Mouse (Mus musculus) heart, postnatal 25 days (tissue): ENCODE data around the gene Nrp1. TPM values are rescaled to one million over a fixed set of nuclear protein-coding genes. Genes with fewer than 3 reads are reported as not detected.

ENCODE experiments used
- DNase-seq: peaks from one replicate; pipeline ENCODE4 v3.0.0; 2022; ENCODE audit warnings: low spot score
- intact Hi-C: fragments of 180-260 bp; cut with DNase I; formaldehyde crosslinking; loops from one replicate; pipeline ENCODE4 v1.15.1; 2025
- total RNA-seq, 2 experiments: library from RNA; stranded (reverse); gene quantifications; 2 replicates each; pipeline ENCODE4 v1.2.3; 2021

Gene Nrp1
- total RNA-seq, result 100 to 1,000 TPM; 110 to 116 TPM

DNA sequence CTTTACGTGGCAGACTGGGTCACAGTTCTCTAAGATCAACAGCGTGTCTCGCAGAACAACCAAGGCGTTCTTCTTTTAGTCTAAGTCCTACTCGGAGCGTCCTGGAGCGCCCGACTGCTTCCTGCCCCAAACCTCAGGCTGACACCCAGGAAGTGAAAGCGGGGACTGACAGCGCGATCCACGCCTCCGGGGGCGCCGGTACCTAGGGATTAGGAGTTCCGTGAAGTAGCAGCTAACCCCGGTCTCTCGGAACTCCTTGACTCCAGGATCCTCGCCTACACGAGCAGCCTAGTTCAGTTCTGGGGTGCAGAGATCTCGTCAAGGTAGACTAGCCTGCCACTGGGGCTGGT is at the start of gene Nrp1:
Gene Nrp1 (plus strand): TSS at position 199 of the 350 bp plus-strand sequence.
- peak; percentile 53 for DNase-seq
- intact Hi-C loops, result loop anchor here (2.0 to 5.0 kb wide), 8 partner anchors 204 to 1026 kb away; no protein-coding TSS in a partner anchor

- no peak for DNase-seq
- intact Hi-C loops, result no loop called here
Measured at GRCm38 (mm10) chr8:128320797-128321196, 37.6 kb upstream of the Nrp1 start.

DNA sequence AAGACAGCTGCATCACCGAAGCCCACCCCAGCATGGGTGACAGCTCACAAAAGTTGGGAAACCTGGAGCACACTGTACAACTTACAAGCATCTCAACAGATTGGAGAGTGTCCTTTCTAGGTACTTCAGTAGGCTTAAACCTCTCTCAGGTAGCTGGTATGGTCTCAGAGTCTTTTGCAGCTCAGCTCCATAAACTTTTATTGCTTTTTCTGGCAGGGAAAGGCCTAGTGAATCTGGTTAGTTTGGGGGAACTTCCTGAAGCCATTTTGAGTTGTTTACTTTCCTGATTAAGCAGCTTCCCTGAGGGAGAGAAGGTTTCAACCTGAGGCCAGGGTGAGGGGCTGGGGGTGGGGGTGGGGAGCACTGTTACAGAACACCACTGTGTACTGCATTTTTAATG is 31.1 kb upstream of the Nrp1 start:
- intact Hi-C loops, result no loop called here

GRCm38 (mm10) chr8:128327922-128328321 is 30.5 kb upstream of the Nrp1 start:
- no peak for DNase-seq
- intact Hi-C loops, result no loop called here

More for the DNA sequence above, 31.1 kb upstream of the Nrp1 start:
- DNase-seq, result no peak

- no peak for DNase-seq
- intact Hi-C loops, result no loop called here
Measured at GRCm38 (mm10) chr8:128329502-128329901, 28.9 kb upstream of the Nrp1 start.

DNA sequence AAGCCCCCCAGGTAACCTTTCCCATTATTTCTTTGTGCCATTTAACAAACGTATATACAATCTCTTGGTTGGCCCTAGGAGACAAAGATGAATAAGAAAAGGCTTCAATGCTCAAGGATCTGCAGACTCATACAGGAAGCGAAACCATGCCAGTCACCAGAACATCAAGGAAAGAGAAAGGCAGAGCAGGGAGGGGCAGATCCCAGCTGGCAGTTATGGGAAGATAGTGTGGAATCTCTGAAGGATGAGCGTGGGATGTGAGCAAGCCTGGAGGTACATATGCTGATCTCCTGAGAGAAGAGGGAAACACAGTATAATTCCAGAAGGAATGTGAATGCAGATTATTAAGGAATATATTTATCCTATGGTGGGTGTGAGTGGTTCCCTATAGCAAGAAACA is 22.4 kb upstream of the Nrp1 start:
- intact Hi-C loops, result no loop called here
- DNase-seq, result no peak

GRCm38 (mm10) chr8:128338951-128339350 is 19.5 kb upstream of the Nrp1 start:
- intact Hi-C loops, result no loop called here
- DNase-seq, result no peak

DNA sequence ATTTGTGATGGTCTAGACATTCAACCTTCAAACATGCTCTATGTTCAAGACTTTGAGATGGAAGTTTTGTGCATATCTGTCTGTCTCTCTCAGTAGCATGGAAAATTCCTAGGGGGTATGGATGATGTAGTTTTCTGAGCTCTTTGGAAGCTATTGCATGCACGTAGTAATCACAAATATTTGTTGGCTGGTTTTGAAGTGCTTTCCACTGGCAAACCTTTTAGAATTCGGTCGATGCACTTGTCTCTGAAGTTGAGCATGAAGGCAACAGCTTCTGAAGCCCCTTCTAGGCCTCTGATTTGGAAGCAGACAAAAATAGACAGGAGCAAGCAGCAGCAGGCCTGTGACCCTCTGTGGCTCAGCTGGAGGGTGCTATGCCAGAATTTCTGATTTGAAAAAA is 18.9 kb upstream of the Nrp1 start:
- no peak for DNase-seq
- intact Hi-C loops, result no loop called here

DNA sequence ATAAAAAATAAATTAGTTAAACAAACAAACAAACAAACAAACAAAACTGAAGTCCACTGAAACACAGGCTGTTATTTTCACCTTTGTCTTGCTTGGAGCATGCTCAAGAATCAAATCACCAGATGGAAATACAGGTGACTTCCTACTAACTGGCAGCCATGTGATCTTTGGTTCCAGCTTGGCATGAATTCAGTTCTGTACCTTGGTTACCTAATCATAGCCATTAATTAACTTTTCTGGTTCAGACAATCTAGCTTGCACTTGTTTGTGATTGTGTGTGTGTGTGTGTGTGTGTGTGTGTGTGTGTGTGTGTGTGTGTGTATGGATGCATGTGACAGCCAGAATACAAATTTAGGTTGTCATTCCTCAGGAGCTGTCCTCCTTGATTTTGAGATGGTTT is 8.0 kb upstream of the Nrp1 start:
- DNase-seq, result no peak
- intact Hi-C loops, result no loop called here

- intact Hi-C loops, result no loop called here
- no peak for DNase-seq
Measured at GRCm38 (mm10) chr8:128351211-128351610, 7.2 kb upstream of the Nrp1 start.

GRCm38 (mm10) chr8:128352821-128353220 is 5.6 kb upstream of the Nrp1 start:
- intact Hi-C loops, result no loop called here
- DNase-seq, result no peak

DNA sequence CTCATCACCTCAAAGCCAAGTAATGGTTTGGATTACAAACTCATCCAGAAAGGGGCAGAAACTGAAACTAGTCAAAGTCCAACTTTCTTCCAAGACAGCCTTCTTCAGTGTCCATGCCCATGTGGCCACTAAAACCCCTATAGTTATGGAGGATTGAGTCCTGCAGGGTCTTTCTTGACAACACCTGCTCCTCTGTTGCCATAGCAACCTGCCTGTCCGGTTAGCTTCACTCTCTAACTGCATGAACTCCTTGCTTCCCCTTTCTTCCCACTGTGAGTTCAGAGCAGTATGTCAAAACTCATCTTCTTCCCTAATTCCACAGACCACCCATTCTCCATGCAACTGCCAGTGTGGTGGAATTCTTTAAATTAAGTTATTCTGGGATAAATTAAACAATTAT is 4.4 kb upstream of the Nrp1 start:
- intact Hi-C loops, result no loop called here

GRCm38 (mm10) chr8:128355091-128355490 is 3.3 kb upstream of the Nrp1 start:
- intact Hi-C loops, result loop anchor here (5.0 kb wide), 6 partner anchors 207 to 1023 kb away; no protein-coding TSS in a partner anchor
- no peak for DNase-seq

More for the DNA sequence above, 4.4 kb upstream of the Nrp1 start:
- no peak for DNase-seq

- no peak for DNase-seq
- intact Hi-C loops, result loop anchor here (2.0 to 5.0 kb wide), 8 partner anchors 87 to 1024 kb away; no protein-coding TSS in a partner anchor
Measured at GRCm38 (mm10) chr8:128356170-128356569, 2.2 kb upstream of the Nrp1 start.

DNA sequence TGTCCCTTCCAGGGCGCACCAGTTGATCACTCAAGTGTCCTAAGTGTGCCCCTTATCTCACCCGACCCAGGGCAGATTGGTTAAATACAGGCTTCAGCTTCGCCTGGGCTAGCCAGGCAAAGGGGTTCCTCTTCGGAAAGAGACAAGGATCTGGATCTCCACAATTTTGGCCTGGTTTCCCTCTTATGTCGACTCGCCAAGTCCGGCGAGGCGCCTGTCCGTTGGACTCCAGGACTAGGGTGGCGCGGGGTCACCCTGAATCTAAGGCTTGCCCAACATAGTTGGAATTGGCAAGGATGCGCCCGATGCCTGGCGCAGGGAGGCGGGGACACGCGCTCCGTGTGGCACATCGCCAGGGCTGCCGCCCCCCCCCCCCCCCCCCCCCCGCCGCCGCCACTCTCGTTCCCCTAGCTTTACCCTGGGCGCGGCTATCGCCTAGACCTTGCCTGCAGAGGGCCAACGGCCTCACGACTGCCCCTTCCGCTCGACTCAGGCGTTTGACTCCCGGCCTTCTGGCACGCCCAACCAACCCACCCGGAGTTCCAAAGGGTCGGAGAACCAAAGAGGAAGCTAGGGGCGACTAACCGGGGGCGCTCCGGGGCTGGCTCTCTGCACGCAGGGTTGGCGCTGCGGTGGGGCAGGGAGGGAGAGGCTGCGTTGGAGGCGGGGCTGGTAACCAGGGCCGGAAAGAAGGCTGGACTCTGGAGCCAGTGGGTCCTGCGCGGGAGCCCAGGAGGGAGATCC is 1.4 kb upstream of the Nrp1 start:
- intact Hi-C loops, result loop anchor here (2.0 to 5.0 kb wide), 8 partner anchors 88 to 1025 kb away; no protein-coding TSS in a partner anchor
- peak; percentile 82 for DNase-seq

GRCm38 (mm10) chr8:128357540-128358405 is 631 bp upstream of the Nrp1 start:
- intact Hi-C loops, result loop anchor here (2.0 to 5.0 kb wide), 10 partner anchors 89 to 1025 kb away; no protein-coding TSS in a partner anchor
- DNase-seq, result peak; percentile 68

- peak; percentile 75 for DNase-seq
- intact Hi-C loops, result loop anchor here (2.0 to 5.0 kb wide), 8 partner anchors 203 to 1027 kb away; no protein-coding TSS in a partner anchor
Measured at GRCm38 (mm10) chr8:128358756-128359520, 534 bp downstream of the Nrp1 start.

GRCm38 (mm10) chr8:128359521-128360318 is 1.3 kb downstream of the Nrp1 start:
- intact Hi-C loops, result loop anchor here (2.0 to 5.0 kb wide), 12 partner anchors 77 to 1167 kb away; no protein-coding TSS in a partner anchor

GRCm38 (mm10) chr8:128361343-128361870 is 3.0 kb downstream of the Nrp1 start:
- intact Hi-C loops, result loop anchor here (2.0 to 5.0 kb wide), 4 partner anchors 75 to 1169 kb away; no protein-coding TSS in a partner anchor
- no peak for DNase-seq

More at GRCm38 (mm10) chr8:128359521-128360318, 1.3 kb downstream of the Nrp1 start:
- DNase-seq, result peak; percentile 23
